Mouse (Mus musculus): ENCODE data around the gene Adcy5. TPM values are rescaled to one million over a fixed set of nuclear protein-coding genes. Genes with fewer than 3 reads are reported as not detected.

Adcy5 gene
- polyA plus RNA-seq, 1 experiment from 2014 or later = 0.52 TPM

- H3K36me3 ChIP-seq (ENCODE audit: control insufficient read depth, insufficient read depth, low read length) = no peaks in the 10 kb centered on the region
- no peaks in the 10 kb centered on the region for H3K9me3 ChIP-seq (ENCODE audit: control insufficient read depth, low read length)
- H3K27ac ChIP-seq (ENCODE audit: low read depth, low read length) = no peak overlapping the region
- H3K9ac ChIP-seq (ENCODE audit: low read depth, low read length) = no peak overlapping the region
- no peaks in the 10 kb centered on the region for H3K27me3 ChIP-seq (replicated peaks; ENCODE audit: control insufficient read depth, insufficient read depth, low read length)
- H3K4me1 ChIP-seq (replicated peaks; ENCODE audit: control insufficient read depth, insufficient read depth, low read length) = no peaks in the 10 kb centered on the region
- no peak overlapping the region for H3K4me2 ChIP-seq
- no peak overlapping the region for H3K4me3 ChIP-seq (ENCODE audit: low read depth, low read length)
- 85% methylated on average over 6 of the region's 6 CpGs for WGBS
- DNase-seq (ENCODE audit: low spot score) (no peak), ATAC-seq (replicated peaks; ENCODE audit: low FRiP score) (no peak)
These were observed 51.7 kb downstream of the Adcy5 start for GRCm38 (mm10) chr16:35206426-35206825.

DNA sequence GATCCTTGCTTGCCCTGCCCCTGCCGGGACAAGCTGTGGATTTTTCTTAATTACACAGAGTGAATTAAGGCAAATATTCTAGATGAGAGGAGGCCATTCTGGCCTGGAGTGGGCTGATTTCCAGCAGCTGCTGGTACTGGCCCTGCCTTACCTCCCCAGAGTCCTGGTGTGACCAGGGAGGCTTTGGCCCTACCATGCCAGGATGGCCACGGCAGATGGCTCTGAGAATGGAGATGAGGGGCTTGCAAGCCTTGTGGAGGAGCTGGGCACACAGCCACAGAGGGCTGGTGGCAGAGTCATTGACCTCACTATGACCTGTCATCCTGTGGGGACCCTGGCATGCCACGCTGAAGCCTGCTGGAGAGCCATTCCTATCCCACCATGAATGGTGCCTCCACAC, 54.1 kb downstream of the Adcy5 start:
- H3K36me3 ChIP-seq (ENCODE audit: control insufficient read depth, insufficient read depth, low read length) = no peaks in the 10 kb centered on the region
- DNase-seq (ENCODE audit: low spot score) = no peak
- no peaks in the 10 kb centered on the region for H3K27me3 ChIP-seq (replicated peaks; ENCODE audit: control insufficient read depth, insufficient read depth, low read length)
- no peak overlapping the region for H3K9ac ChIP-seq (ENCODE audit: low read depth, low read length)
- no peak for ATAC-seq (replicated peaks; ENCODE audit: low FRiP score)
- no peak overlapping the region for H3K4me2 ChIP-seq
- no peaks in the 10 kb centered on the region for H3K9me3 ChIP-seq (ENCODE audit: control insufficient read depth, low read length)
- 82% methylated on average over 3 of the region's 3 CpGs for WGBS
- no peak overlapping the region for H3K27ac ChIP-seq (ENCODE audit: low read depth, low read length)
- no peaks in the 10 kb centered on the region for H3K4me1 ChIP-seq (replicated peaks; ENCODE audit: control insufficient read depth, insufficient read depth, low read length)
- no peak overlapping the region for H3K4me3 ChIP-seq (ENCODE audit: low read depth, low read length)

DNA sequence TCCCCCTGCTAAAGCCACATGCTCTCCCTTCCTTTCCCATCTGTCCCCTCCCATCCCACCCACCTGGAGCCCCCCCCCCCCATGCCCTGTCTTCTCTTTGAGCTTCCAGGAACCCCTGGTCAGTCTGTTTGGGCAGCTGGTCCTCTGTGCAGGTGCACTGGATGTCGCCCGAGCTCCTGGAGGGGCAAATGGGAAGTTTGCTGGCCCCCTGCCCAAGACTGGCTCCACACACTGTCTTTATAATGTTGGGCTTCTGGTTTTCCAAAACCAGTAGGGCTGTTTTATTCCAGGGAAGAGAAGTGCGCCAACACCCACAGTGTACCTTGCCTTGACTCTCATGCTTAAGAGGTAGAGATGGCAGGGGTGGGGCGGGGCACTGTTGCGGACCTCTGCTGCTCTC, 55.1 kb downstream of the Adcy5 start:
- Histone ChIP-seq H3K9me3 (ENCODE audit: control insufficient read depth, low read length) (no peaks in the 10 kb centered on the region), H3K27ac (ENCODE audit: low read depth, low read length) (no peak overlapping the region), H3K36me3 (ENCODE audit: control insufficient read depth, insufficient read depth, low read length) (no peaks in the 10 kb centered on the region), H3K4me1 (replicated peaks; ENCODE audit: control insufficient read depth, insufficient read depth, low read length) (no peaks in the 10 kb centered on the region), H3K9ac (ENCODE audit: low read depth, low read length) (no peak overlapping the region), H3K4me2 (no peak overlapping the region), H3K27me3 (replicated peaks; ENCODE audit: control insufficient read depth, insufficient read depth, low read length) (no peaks in the 10 kb centered on the region), H3K4me3 (ENCODE audit: low read depth, low read length) (no peak overlapping the region)
- WGBS = 94% methylated on average over 5 of the region's 5 CpGs
- ATAC-seq (replicated peaks; ENCODE audit: low FRiP score) = no peak
- no peak for DNase-seq (ENCODE audit: low spot score)

DNA sequence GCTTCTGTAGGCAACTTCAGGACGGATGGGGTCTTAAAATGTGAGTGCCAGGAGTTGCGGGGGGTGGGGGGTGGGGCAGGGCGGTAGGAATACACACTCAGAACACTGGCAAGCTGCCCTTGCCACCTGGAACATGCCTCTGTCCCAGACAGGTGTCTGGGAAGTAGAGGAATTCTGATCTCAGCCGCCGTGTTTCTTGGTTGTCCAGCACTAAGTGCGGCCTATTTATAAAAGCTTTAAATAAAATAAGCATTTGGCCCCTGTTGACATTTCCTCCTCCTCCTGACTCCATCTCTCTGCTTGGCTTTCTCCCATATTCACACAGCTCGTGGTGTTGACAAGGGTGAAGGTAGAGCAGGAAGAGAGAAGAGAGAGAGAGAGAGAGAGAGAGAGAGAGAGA, 60.4 kb downstream of the Adcy5 start:
- H3K27ac ChIP-seq (ENCODE audit: low read depth, low read length) = no peak overlapping the region
- no peaks in the 10 kb centered on the region for H3K4me1 ChIP-seq (replicated peaks; ENCODE audit: control insufficient read depth, insufficient read depth, low read length)

DNA sequence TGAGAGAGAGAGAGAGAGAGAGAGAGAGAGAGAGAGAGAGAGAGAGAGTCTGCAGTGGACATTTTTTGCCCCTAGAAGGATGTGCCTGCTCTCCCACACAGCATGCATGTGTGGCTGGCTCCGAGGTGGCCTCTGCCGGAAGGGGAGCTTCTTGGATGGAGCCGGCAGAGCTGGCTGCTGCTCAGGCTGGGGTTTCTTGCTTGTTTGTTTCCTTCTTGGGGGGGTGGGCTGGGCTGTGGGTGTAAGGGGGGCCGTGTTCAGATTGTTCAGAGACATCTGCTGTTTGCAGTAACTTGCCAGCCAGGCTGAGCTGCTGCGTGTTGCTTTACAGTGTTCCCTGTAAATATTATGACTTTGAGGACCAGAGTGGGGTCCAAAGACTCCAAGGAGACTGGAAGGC, 60.8 kb downstream of the Adcy5 start:
- Histone ChIP-seq H3K4me3 (ENCODE audit: low read depth, low read length) (no peak overlapping the region), H3K4me1 (replicated peaks; ENCODE audit: control insufficient read depth, insufficient read depth, low read length) (no peaks in the 10 kb centered on the region), H3K27me3 (replicated peaks; ENCODE audit: control insufficient read depth, insufficient read depth, low read length) (no peaks in the 10 kb centered on the region), H3K9me3 (ENCODE audit: control insufficient read depth, low read length) (no peaks in the 10 kb centered on the region), H3K4me2 (no peak overlapping the region), H3K27ac (ENCODE audit: low read depth, low read length) (no peak overlapping the region), H3K9ac (ENCODE audit: low read depth, low read length) (no peak overlapping the region), H3K36me3 (ENCODE audit: control insufficient read depth, insufficient read depth, low read length) (no peaks in the 10 kb centered on the region)
- WGBS = 52% methylated on average over 5 of the region's 5 CpGs
- no peak for ATAC-seq (replicated peaks; ENCODE audit: low FRiP score)
- DNase-seq (ENCODE audit: low spot score) = no peak

More for the DNA sequence above, 60.4 kb downstream of the Adcy5 start:
- WGBS = 62% methylated on average over 7 of the region's 7 CpGs
- DNase-seq (ENCODE audit: low spot score) (no peak), ATAC-seq (replicated peaks; ENCODE audit: low FRiP score) (no peak)
- no peaks in the 10 kb centered on the region for H3K36me3 ChIP-seq (ENCODE audit: control insufficient read depth, insufficient read depth, low read length)
- H3K4me3 ChIP-seq (ENCODE audit: low read depth, low read length) = no peak overlapping the region
- H3K9me3 ChIP-seq (ENCODE audit: control insufficient read depth, low read length) = no peaks in the 10 kb centered on the region
- no peaks in the 10 kb centered on the region for H3K27me3 ChIP-seq (replicated peaks; ENCODE audit: control insufficient read depth, insufficient read depth, low read length)
- H3K9ac ChIP-seq (ENCODE audit: low read depth, low read length) = no peak overlapping the region
- H3K4me2 ChIP-seq = no peak overlapping the region

GRCm38 (mm10) chr16:35216826-35217491, 62.3 kb downstream of the Adcy5 start:
- Histone ChIP-seq H3K4me3 (ENCODE audit: low read depth, low read length) (no peak overlapping the region), H3K36me3 (ENCODE audit: control insufficient read depth, insufficient read depth, low read length) (no peaks in the 10 kb centered on the region), H3K4me1 (replicated peaks; ENCODE audit: control insufficient read depth, insufficient read depth, low read length) (no peaks in the 10 kb centered on the region), H3K27ac (ENCODE audit: low read depth, low read length) (no peak overlapping the region), H3K9me3 (ENCODE audit: control insufficient read depth, low read length) (no peaks in the 10 kb centered on the region), H3K27me3 (replicated peaks; ENCODE audit: control insufficient read depth, insufficient read depth, low read length) (no peaks in the 10 kb centered on the region), H3K9ac (ENCODE audit: low read depth, low read length) (no peak overlapping the region), H3K4me2 (no peak overlapping the region)
- DNase-seq (ENCODE audit: low spot score) = no peak
- 73% methylated on average over 6 of the region's 6 CpGs for WGBS
- ATAC-seq (replicated peaks; ENCODE audit: low FRiP score) = no peak

DNA sequence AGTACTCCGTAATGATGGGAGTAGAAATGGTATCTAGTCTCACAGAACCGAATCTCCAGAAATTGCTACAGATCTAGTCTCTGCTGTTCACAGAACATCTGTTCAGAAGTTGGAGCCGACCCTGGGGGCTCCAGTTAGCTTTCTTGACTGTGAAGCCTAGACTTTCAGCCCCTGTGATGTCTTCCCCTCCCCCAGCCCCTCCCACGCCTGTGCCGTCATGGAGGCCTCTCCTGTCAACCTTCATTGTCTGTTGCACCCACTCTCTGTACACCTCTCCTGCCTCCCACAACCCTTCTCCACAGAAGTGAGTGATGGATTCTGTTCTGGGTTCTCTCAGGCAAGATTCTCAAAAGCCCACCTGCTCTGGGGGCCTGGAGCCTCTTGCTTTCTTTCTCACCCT, 65.7 kb downstream of the Adcy5 start:
- Histone ChIP-seq H3K9me3 (ENCODE audit: control insufficient read depth, low read length) (no peaks in the 10 kb centered on the region), H3K4me1 (replicated peaks; ENCODE audit: control insufficient read depth, insufficient read depth, low read length) (no peaks in the 10 kb centered on the region), H3K9ac (ENCODE audit: low read depth, low read length) (no peak overlapping the region), H3K27ac (ENCODE audit: low read depth, low read length) (no peak overlapping the region), H3K27me3 (replicated peaks; ENCODE audit: control insufficient read depth, insufficient read depth, low read length) (no peaks in the 10 kb centered on the region), H3K4me3 (ENCODE audit: low read depth, low read length) (no peak overlapping the region), H3K4me2 (no peak overlapping the region), H3K36me3 (ENCODE audit: control insufficient read depth, insufficient read depth, low read length) (no peaks in the 10 kb centered on the region)
- WGBS = 58% methylated on average over 5 of the region's 5 CpGs
- DNase-seq (ENCODE audit: low spot score) (no peak), ATAC-seq (replicated peaks; ENCODE audit: low FRiP score) (no peak)

DNA sequence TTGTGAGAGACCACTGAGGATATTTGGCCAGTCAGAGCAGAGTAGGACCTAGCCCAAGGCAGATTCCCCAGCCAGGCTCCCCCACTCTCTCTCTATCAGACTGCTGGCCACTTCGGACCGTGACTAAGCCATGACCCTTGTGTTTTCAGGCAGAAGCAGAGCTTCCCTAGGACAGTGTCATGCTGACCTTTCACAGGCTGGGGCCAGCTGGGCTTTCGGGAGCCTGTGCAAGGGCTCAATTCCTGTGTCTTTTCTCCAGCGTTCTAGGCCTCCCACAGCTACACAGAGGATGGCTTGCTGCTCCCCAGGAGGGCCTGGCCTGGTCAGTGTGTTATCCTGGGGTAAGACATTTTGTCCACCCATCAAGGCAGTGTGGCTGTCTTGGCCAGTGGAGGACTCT, 66.9 kb downstream of the Adcy5 start:
- H3K4me3 ChIP-seq (ENCODE audit: low read depth, low read length) = no peak overlapping the region
- no peaks in the 10 kb centered on the region for H3K27me3 ChIP-seq (replicated peaks; ENCODE audit: control insufficient read depth, insufficient read depth, low read length)
- H3K4me2 ChIP-seq = no peak overlapping the region
- no peaks in the 10 kb centered on the region for H3K9me3 ChIP-seq (ENCODE audit: control insufficient read depth, low read length)
- no peaks in the 10 kb centered on the region for H3K4me1 ChIP-seq (replicated peaks; ENCODE audit: control insufficient read depth, insufficient read depth, low read length)
- DNase-seq (ENCODE audit: low spot score) (no peak), ATAC-seq (replicated peaks; ENCODE audit: low FRiP score) (no peak)
- no peak overlapping the region for H3K27ac ChIP-seq (ENCODE audit: low read depth, low read length)
- 71% methylated on average over 4 of the region's 4 CpGs for WGBS
- no peak overlapping the region for H3K9ac ChIP-seq (ENCODE audit: low read depth, low read length)
- no peaks in the 10 kb centered on the region for H3K36me3 ChIP-seq (ENCODE audit: control insufficient read depth, insufficient read depth, low read length)

- no peaks in the 10 kb centered on the region for H3K9me3 ChIP-seq (ENCODE audit: control insufficient read depth, low read length)
- no peak overlapping the region for H3K4me3 ChIP-seq (ENCODE audit: low read depth, low read length)
- H3K36me3 ChIP-seq (ENCODE audit: control insufficient read depth, insufficient read depth, low read length) = no peaks in the 10 kb centered on the region
- 85% methylated on average over 4 of the region's 4 CpGs for WGBS
- no peaks in the 10 kb centered on the region for H3K4me1 ChIP-seq (replicated peaks; ENCODE audit: control insufficient read depth, insufficient read depth, low read length)
- no peak for ATAC-seq (replicated peaks; ENCODE audit: low FRiP score)
- no peak overlapping the region for H3K4me2 ChIP-seq
- no peak overlapping the region for H3K27ac ChIP-seq (ENCODE audit: low read depth, low read length)
- H3K9ac ChIP-seq (ENCODE audit: low read depth, low read length) = no peak overlapping the region
- DNase-seq (ENCODE audit: low spot score) = no peak
- H3K27me3 ChIP-seq (replicated peaks; ENCODE audit: control insufficient read depth, insufficient read depth, low read length) = no peaks in the 10 kb centered on the region
These were observed 69.3 kb downstream of the Adcy5 start for GRCm38 (mm10) chr16:35223930-35224329.

Measured in liver, embryonic 11.5 days (tissue).